Mouse (Mus musculus) embryonic facial prominence, embryonic 10.5 days (tissue): ENCODE measurements around the gene Ccr5. TPM values are rescaled to one million over a fixed set of nuclear protein-coding genes. Genes with fewer than 3 reads are reported as not detected.

Experiments used
- polyA plus RNA-seq: library from polyadenylated mRNA; unstranded; fragments of >200 nt; fragmentation: Nextera tagmentation; extraction: Ambion mirVana; gene quantifications from 2 replicates; pipeline ENCODE4 v1.2.1, GENCODE M21; 2016

Ccr5 gene
- polyA plus RNA-seq, 1 experiment from 2014 or later = 0.42 TPM

Other genes with a start within 250 kb of the Ccr5 start
- 0.51 and 0.57 TPM in 2 replicates for gene Ccr1, start 152.9 kb upstream of the Ccr5 start, polyA plus RNA-seq
- not detected in 2 replicates for gene Ccr1l1, start 143.1 kb upstream of the Ccr5 start, polyA plus RNA-seq
- gene Ccr3, start 99.6 kb upstream of the Ccr5 start, polyA plus RNA-seq = not detected in 2 replicates
- 0.13 and 0.30 TPM in 2 replicates for gene Ccr2, start 19.6 kb upstream of the Ccr5 start, polyA plus RNA-seq
- gene 2010315B03Rik, start 191.2 kb downstream of the Ccr5 start, polyA plus RNA-seq = 6.9 and 8.5 TPM in 2 replicates